14 mouse cellular contexts compared by ENCODE assay signal in the genomic region with DNA sequence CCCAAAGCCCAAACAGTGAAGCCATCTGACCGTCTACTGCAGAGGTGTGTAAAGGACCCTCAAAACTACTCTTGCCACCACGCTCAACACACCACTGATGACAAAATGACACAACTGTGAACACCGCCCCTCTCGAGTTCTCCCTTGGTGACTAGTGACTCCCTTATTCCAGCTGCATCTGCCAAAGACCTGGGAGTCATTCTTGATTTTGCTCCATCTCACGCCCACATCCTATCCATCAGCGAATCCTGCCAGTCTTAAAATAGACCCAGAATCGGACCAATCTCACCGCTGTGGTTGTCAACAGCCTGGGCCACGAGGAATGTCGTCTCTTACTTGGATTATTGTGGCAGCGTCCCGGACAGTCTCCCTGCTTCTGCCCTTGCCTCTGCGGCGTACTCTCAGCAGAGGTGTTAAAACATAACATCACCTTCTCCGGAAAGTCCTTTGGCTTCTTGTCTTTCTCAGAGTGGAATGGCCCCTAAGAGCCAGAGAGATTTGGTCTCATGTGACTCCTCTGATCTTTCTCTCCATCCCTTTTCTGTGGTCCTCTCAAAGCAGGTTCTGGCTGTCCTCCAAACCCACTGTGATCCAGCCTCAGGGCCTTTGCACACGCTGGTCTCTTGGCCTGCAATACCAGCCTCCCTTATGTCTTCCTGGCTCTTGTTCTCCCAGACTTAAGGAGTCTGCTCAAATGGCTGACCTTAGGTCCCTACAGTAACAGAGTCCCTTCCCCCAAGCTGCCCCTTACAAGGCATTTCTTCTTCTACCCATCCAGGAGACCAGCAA.
DNase-seq lines count a peak whose midpoint lies in the region; ATAC-seq lines count a peak whose summit lies in the region.
"Had no signal": no experiment of that assay in that cellular context is flagged by ENCODE, and none has a peak within 500 bp of the region (broad histone marks: within the 10 kb centered on the region; RNA-seq: fewer than 3 reads in every experiment).

No protein-coding gene starts in this region.

- no peak for DNase-seq in frontal cortex, postnatal 14 days (ENCODE audit: low spot score in 2 of 2)
- DNase-seq in lung, postnatal 10 days, result peak; percentile 18
- no peak for DNase-seq in lung, postnatal 25 days (ENCODE audit: low spot score)
- peak; percentile 61 for DNase-seq in 3T3-L1 (ENCODE audit: low read depth, low spot score)
- DNase-seq in brain, adult 2 months (ENCODE audit: low read depth, low spot score), result peak; percentile 70
- DNase-seq: adrenal gland, adult 8-10 months; adrenal gland, postnatal 36 days; cerebellum, adult 11 months; cerebellum, adult 8-10 months; gastrocnemius, postnatal 10 days; heart, postnatal 36 days had no signal

- peak; percentile 39; the same call in 1 of the 2 replicates for ATAC-seq in frontal cortex, adult (ENCODE audit: low TSS enrichment)
- ATAC-seq: forebrain, embryonic 13.5 days; hindbrain, postnatal 0 days had no signal

Comparison
In these comparisons a context has a peak if more than half of its experiments do, and no peak if none do; other contexts are left out.
1. DNase-seq: peak in lung, postnatal 10 days (single experiment), 3T3-L1 (single experiment) and brain, adult 2 months (single experiment); none in frontal cortex, postnatal 14 days (0 of 2) and lung, postnatal 25 days (single experiment).